Mouse (Mus musculus) brain, embryonic 14.5 days (tissue): ENCODE data around the gene Gna13.

Experiments used
- CTCF ChIP-seq: fragments of 200-500 bp; IDR thresholded peaks from 2 replicates; pipeline ENCODE4 v1.5.1; 2012; ENCODE audit warnings: inconsistent platforms, mild to moderate bottlenecking, moderate library complexity, borderline replicate concordance; ENCODE audit not compliant: insufficient read depth, insufficient read length; ENCODE audit errors: extremely low read depth
- POLR2A ChIP-seq: fragments of 200-500 bp; IDR thresholded peaks from 2 replicates; pipeline ENCODE4 v1.6.1; 2012; ENCODE audit warnings: mild to moderate bottlenecking, inconsistent platforms, borderline replicate concordance; ENCODE audit not compliant: poor library complexity, insufficient read depth, insufficient read length, severe bottlenecking; ENCODE audit errors: extremely low read depth

GRCm38 (mm10) chr11:109417472-109418040 lies 54.9 kb downstream of the Gna13 start:
- TF ChIP-seq CTCF (no peak), POLR2A (no peak)
